17 mouse cellular contexts compared by ENCODE assay signal in the genomic region with DNA sequence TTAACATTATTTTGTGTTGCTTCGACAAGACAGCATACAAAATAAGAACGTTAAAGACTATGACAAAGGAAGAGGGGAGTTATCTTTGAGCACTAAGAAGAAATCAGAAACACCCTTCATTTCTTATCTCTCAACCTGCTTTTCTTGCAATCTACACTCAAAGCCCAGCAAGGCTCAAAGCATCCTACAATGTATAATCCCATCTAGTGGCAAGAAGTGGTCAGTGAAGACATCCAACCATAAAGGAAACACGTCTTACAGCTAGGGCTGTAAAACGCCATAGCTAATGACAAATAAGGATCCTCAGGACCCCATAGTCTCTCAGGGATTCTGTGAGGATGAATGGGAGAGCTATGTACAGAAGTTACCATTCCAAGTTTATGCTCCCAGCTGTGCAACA.
DNase-seq lines count a peak whose midpoint lies in the region; ATAC-seq and TF ChIP-seq lines count a peak whose summit lies in the region.
"Had no signal": no experiment of that assay in that cellular context is flagged by ENCODE, and none has a peak within 500 bp of the region (broad histone marks: within the 10 kb centered on the region; RNA-seq: fewer than 3 reads in every experiment).

No protein-coding gene starts in this region.

- no peaks in the 10 kb centered on the region for H3K27me3 ChIP-seq in hindbrain, postnatal 0 days (ENCODE audit: insufficient read depth, low read length)
- H3K27me3 ChIP-seq in hindbrain, embryonic 13.5 days: no peaks in the 10 kb centered on the region
- H3K27me3 ChIP-seq in lung, embryonic 14.5 days (ENCODE audit: insufficient read depth, low read length): no peaks in the 10 kb centered on the region
- H3K27me3 ChIP-seq: heart, embryonic 12.5 days; hindbrain, embryonic 12.5 days; intestine, embryonic 15.5 days had no signal

- no peak overlapping the region for H3K9ac ChIP-seq in hindbrain, postnatal 0 days (replicated peaks; ENCODE audit: low read length)
- no peak overlapping the region for H3K9ac ChIP-seq in hindbrain, embryonic 13.5 days
- H3K9ac ChIP-seq in lung, embryonic 14.5 days: no peak overlapping the region
- H3K9ac ChIP-seq: heart, embryonic 12.5 days; hindbrain, embryonic 12.5 days; intestine, embryonic 15.5 days had no signal

- 78% methylated on average over 4 of the region's 4 CpGs for WGBS in hindbrain, postnatal 0 days
- 80% methylated on average over 4 of the region's 4 CpGs for WGBS in hindbrain, embryonic 13.5 days
- 50% methylated on average over 4 of the region's 4 CpGs for WGBS in lung, embryonic 14.5 days

- H3K36me3 ChIP-seq in hindbrain, postnatal 0 days (ENCODE audit: insufficient read depth, low read length): no peaks in the 10 kb centered on the region
- no peaks in the 10 kb centered on the region for H3K36me3 ChIP-seq in hindbrain, embryonic 13.5 days
- H3K36me3 ChIP-seq in lung, embryonic 14.5 days (ENCODE audit: insufficient read depth): no peaks in the 10 kb centered on the region
- H3K36me3 ChIP-seq: embryonic facial prominence, embryonic 10.5 days; heart, embryonic 12.5 days; hindbrain, embryonic 12.5 days; intestine, embryonic 15.5 days had no signal

- TF ChIP-seq CTCF in hindbrain, postnatal 0 days (IDR thresholded peaks at IDR 0.05; ENCODE audit: low read depth): peak; percentile 55
- TF ChIP-seq CTCF in lung, embryonic 14.5 days (IDR thresholded peaks at IDR 0.05; ENCODE audit: low read depth): peak; percentile 24; the same call in 1 of the 2 replicates
- TF ChIP-seq CTCF in cortical plate, adult 2 months (IDR thresholded peaks at IDR 0.05; ENCODE audit: extremely low read depth, insufficient read depth, low read length): 0 out of 2 replicates have a peak, but pooled peaks have one; percentile 7

- peak; percentile 39 for DNase-seq in hindbrain, postnatal 0 days (ENCODE audit: low spot score)
- DNase-seq in lung, embryonic 14.5 days: peak; percentile 6
- no peak for DNase-seq in lung, postnatal 14 days
- DNase-seq in cerebellum, adult 11 months: no peak
- DNase-seq: adrenal gland, postnatal 10 days; cerebellum, adult 18-20 months; cerebellum, adult 9-11 months; cerebellum, postnatal 36 days; gastrocnemius, postnatal 14 days; heart, postnatal 4 days had no signal

- H3K4me1 ChIP-seq in hindbrain, postnatal 0 days (ENCODE audit: insufficient read depth, low read length): no peaks in the 10 kb centered on the region
- no peaks in the 10 kb centered on the region for H3K4me1 ChIP-seq in hindbrain, embryonic 13.5 days (replicated peaks)
- H3K4me1 ChIP-seq in lung, embryonic 14.5 days (ENCODE audit: insufficient read depth): no peaks in the 10 kb centered on the region
- no peaks in the 10 kb centered on the region for H3K4me1 ChIP-seq in cortical plate, adult 2 months (ENCODE audit: control insufficient read depth, insufficient read depth, low read length)
- H3K4me1 ChIP-seq: embryonic facial prominence, embryonic 10.5 days; heart, embryonic 12.5 days; hindbrain, embryonic 12.5 days; intestine, embryonic 15.5 days had no signal

- H3K4me3 ChIP-seq in hindbrain, postnatal 0 days (ENCODE audit: low read length): no peak overlapping the region
- no peak overlapping the region for H3K4me3 ChIP-seq in hindbrain, embryonic 13.5 days
- no peak overlapping the region for H3K4me3 ChIP-seq in lung, embryonic 14.5 days (ENCODE audit: low read depth, low read length)
- no peak overlapping the region for H3K4me3 ChIP-seq in cortical plate, adult 2 months (ENCODE audit: insufficient read depth, low read length)
- H3K4me3 ChIP-seq: embryonic facial prominence, embryonic 10.5 days; heart, embryonic 12.5 days; hindbrain, embryonic 12.5 days; intestine, embryonic 15.5 days had no signal

- TF ChIP-seq POLR2A in cortical plate, adult 2 months (IDR thresholded peaks at IDR 0.05; ENCODE audit: extremely low read depth, insufficient read depth, low read length): no peak

- no peaks in the 10 kb centered on the region for H3K9me3 ChIP-seq in hindbrain, postnatal 0 days (ENCODE audit: low read length)
- no peaks in the 10 kb centered on the region for H3K9me3 ChIP-seq in hindbrain, embryonic 13.5 days
- no peaks in the 10 kb centered on the region for H3K9me3 ChIP-seq in lung, embryonic 14.5 days (ENCODE audit: low read depth, low read length)
- H3K9me3 ChIP-seq: embryonic facial prominence, embryonic 10.5 days; heart, embryonic 12.5 days; hindbrain, embryonic 12.5 days; intestine, embryonic 15.5 days had no signal

- no peak overlapping the region for H3K27ac ChIP-seq in hindbrain, postnatal 0 days
- H3K27ac ChIP-seq in hindbrain, embryonic 13.5 days: no peak overlapping the region
- H3K27ac ChIP-seq in lung, embryonic 14.5 days (ENCODE audit: low read depth): no peak overlapping the region
- H3K27ac ChIP-seq in cortical plate, adult 2 months (ENCODE audit: insufficient read depth, low read length): no peak overlapping the region
- H3K27ac ChIP-seq: embryonic facial prominence, embryonic 10.5 days; hindbrain, embryonic 12.5 days; intestine, embryonic 15.5 days had no signal

- no peak for ATAC-seq in hindbrain, postnatal 0 days
- no peak for ATAC-seq in hindbrain, embryonic 13.5 days (ENCODE audit: low FRiP score)
- ATAC-seq in lung, embryonic 14.5 days (ENCODE audit: insufficient read depth): no peak
- ATAC-seq: forebrain, embryonic 14.5 days; intestine, embryonic 15.5 days had no signal

- no peak overlapping the region for H3K4me2 ChIP-seq in hindbrain, postnatal 0 days (ENCODE audit: low read depth, low read length)
- no peak overlapping the region for H3K4me2 ChIP-seq in hindbrain, embryonic 13.5 days
- H3K4me2 ChIP-seq in lung, embryonic 14.5 days: no peak overlapping the region
- H3K4me2 ChIP-seq: heart, embryonic 12.5 days; hindbrain, embryonic 12.5 days; intestine, embryonic 15.5 days had no signal

Comparison
In these comparisons a context has a peak if more than half of its experiments do, and no peak if none do; other contexts are left out.
1. DNase-seq: peak in hindbrain, postnatal 0 days (single experiment) and lung, embryonic 14.5 days (single experiment); none in lung, postnatal 14 days (single experiment) and cerebellum, adult 11 months (single experiment).
2. Peak in every context shown above with its lines, with median percentiles within 50 percentile points of each other: CTCF ChIP-seq.